Mouse (Mus musculus) fibroblast of lung, adult 2 months (primary cell): ENCODE measurements around the gene Cdc16.

Source experiments
- DNase-seq: peaks from one replicate; pipeline ENCODE4 v3.0.0-alpha.2; 2011; ENCODE audit warnings: low read depth

Cdc16 gene

GRCm38 (mm10) chr8:13828598-13829172 is 71.2 kb downstream of the Cdc16 start:
- DNase-seq: no peak
